Mouse (Mus musculus): ENCODE results near the gene Auts2. TPM values are rescaled to one million over a fixed set of nuclear protein-coding genes. Genes with fewer than 3 reads are reported as not detected.

Gene Auts2
- polyA plus RNA-seq, 1 experiment, result 39.0 TPM

GRCm38 (mm10) chr5:132542381-132543020 is 643 bp downstream of the Auts2 start:
- Histone ChIP-seq H3K4me1 (ENCODE audit: control insufficient read depth, insufficient read depth, low read length) (peaks cover 5% of the 10 kb centered on the region; the same call in 1 of the 2 replicates), H3K4me3 (replicated peaks; ENCODE audit: insufficient read depth, low read depth, low read length) (peak overlapping the region; percentile 77), H3K27me3 (ENCODE audit: control insufficient read depth, insufficient read depth, low read length) (no peaks in the 10 kb centered on the region), H3K27ac (ENCODE audit: insufficient read depth, low read length) (peak overlapping the region; percentile 19; the same call in 1 of the 2 replicates)
- under 1% methylated on average over 28 of the region's 28 CpGs for WGBS
- TF ChIP-seq POLR2A (IDR thresholded peaks at IDR 0.05; ENCODE audit: borderline replicate concordance, insufficient read depth, low read length) (no peak), CTCF (IDR thresholded peaks at IDR 0.05; ENCODE audit: borderline replicate concordance, insufficient read depth, low read depth, low read length) (no peak)
- DNase-seq, result peak; percentile 43 to 55

DNA sequence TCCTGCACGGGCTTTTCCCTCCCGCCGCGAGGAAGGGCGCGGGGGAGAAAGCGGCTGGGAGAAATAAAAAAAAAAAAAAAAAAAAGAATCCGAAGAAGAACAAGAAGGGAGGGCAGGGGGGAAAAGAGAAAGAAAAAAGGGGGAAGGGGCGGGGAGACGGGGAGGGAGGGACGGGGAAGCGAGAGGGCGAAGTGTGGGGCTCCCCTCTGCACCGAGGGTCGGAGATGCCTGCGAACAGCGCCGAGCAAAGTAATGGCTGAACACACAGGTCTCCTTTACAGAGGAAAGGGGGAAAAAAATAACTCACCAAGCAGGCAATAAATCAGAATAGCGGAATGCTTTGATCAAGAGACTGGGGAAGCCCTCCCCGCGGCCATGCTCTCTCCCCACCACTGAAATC is 1.2 kb downstream of the Auts2 start:
- H3K27me3 ChIP-seq (ENCODE audit: control insufficient read depth, insufficient read depth, low read length), result no peaks in the 10 kb centered on the region
- TF ChIP-seq CTCF (IDR thresholded peaks at IDR 0.05; ENCODE audit: borderline replicate concordance, insufficient read depth, low read depth, low read length) (no peak), POLR2A (IDR thresholded peaks at IDR 0.05; ENCODE audit: borderline replicate concordance, insufficient read depth, low read length) (no peak)
- H3K4me1 ChIP-seq (ENCODE audit: control insufficient read depth, insufficient read depth, low read length), result peaks cover 5% of the 10 kb centered on the region; the same call in 1 of the 2 replicates
- peak in 1 of 2 experiments; percentile 26 for DNase-seq
- H3K4me3 ChIP-seq (replicated peaks; ENCODE audit: insufficient read depth, low read depth, low read length), result peak overlapping the region; percentile 77
- WGBS, result under 1% methylated on average over 21 of the region's 21 CpGs
- H3K27ac ChIP-seq (ENCODE audit: insufficient read depth, low read length), result 0 out of 2 replicates have a peak overlapping the region, but pooled peaks have one; percentile 43

DNA sequence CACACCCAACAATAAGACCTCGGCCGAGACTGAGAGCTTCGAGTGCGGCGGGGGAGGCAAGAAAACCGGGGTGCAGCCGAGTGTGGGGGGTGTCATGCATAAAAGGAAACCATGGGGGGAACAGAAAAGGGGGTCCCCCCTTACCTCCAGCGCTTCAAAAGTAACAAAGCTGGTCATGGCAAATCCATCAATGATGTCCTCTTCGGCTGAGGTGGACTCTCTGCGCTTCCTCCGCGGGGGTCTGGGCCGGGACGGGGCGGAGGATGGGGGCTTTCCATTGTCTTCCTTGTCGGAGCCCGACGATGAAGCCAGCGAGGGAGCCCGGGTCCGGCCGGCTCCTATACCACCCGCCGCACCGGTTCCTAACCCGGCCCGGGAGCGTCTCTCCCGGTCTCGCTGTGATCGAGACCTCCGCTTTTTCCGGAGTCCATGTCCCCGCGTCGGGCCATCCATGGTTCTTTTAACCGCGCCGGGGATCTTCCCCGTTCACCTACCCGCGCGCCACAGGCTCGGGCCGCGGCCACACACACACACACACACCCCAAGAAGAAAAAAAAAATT is 1.7 kb downstream of the Auts2 start:
- no peak for TF ChIP-seq CTCF (IDR thresholded peaks at IDR 0.05; ENCODE audit: borderline replicate concordance, insufficient read depth, low read depth, low read length)
- TF ChIP-seq POLR2A (IDR thresholded peaks at IDR 0.05; ENCODE audit: borderline replicate concordance, insufficient read depth, low read length), result no peak
- H3K27ac ChIP-seq (ENCODE audit: insufficient read depth, low read length), result 0 out of 2 replicates have a peak overlapping the region, but pooled peaks have one; percentile 43
- H3K27me3 ChIP-seq (ENCODE audit: control insufficient read depth, insufficient read depth, low read length), result no peaks in the 10 kb centered on the region
- peak overlapping the region; percentile 77 for H3K4me3 ChIP-seq (replicated peaks; ENCODE audit: insufficient read depth, low read depth, low read length)
- peaks cover 5% of the 10 kb centered on the region; the same call in 1 of the 2 replicates for H3K4me1 ChIP-seq (ENCODE audit: control insufficient read depth, insufficient read depth, low read length)
- peak; percentile 46 to 62 for DNase-seq
- 1% methylated on average over 46 of the region's 46 CpGs for WGBS

- WGBS, result under 1% methylated on average over 6 of the region's 7 CpGs
- DNase-seq, result peak; percentile 57 to 59
- no peak for TF ChIP-seq CTCF (IDR thresholded peaks at IDR 0.05; ENCODE audit: borderline replicate concordance, insufficient read depth, low read depth, low read length)
- TF ChIP-seq POLR2A (IDR thresholded peaks at IDR 0.05; ENCODE audit: borderline replicate concordance, insufficient read depth, low read length), result no peak
- 0 out of 2 replicates have a peak overlapping the region, but pooled peaks have one; percentile 18 for H3K27ac ChIP-seq (ENCODE audit: insufficient read depth, low read length)
- no peaks in the 10 kb centered on the region for H3K27me3 ChIP-seq (ENCODE audit: control insufficient read depth, insufficient read depth, low read length)
- peaks cover 5% of the 10 kb centered on the region; the same call in 1 of the 2 replicates for H3K4me1 ChIP-seq (ENCODE audit: control insufficient read depth, insufficient read depth, low read length)
- H3K4me3 ChIP-seq (replicated peaks; ENCODE audit: insufficient read depth, low read depth, low read length), result peak overlapping the region; percentile 77
Measured at GRCm38 (mm10) chr5:132540841-132541311, 2.3 kb downstream of the Auts2 start.

- no peaks in the 10 kb centered on the region for H3K27me3 ChIP-seq (ENCODE audit: control insufficient read depth, insufficient read depth, low read length)
- TF ChIP-seq CTCF (IDR thresholded peaks at IDR 0.05; ENCODE audit: borderline replicate concordance, insufficient read depth, low read depth, low read length), result no peak
- WGBS, result 94% methylated on average over 4 of the region's 4 CpGs
- H3K4me3 ChIP-seq (replicated peaks; ENCODE audit: insufficient read depth, low read depth, low read length), result no peak overlapping the region
- H3K27ac ChIP-seq (ENCODE audit: insufficient read depth, low read length), result no peak overlapping the region
- H3K4me1 ChIP-seq (ENCODE audit: control insufficient read depth, insufficient read depth, low read length), result peaks cover 5% of the 10 kb centered on the region; the same call in 1 of the 2 replicates
- DNase-seq, result no peak
Measured at GRCm38 (mm10) chr5:132537475-132537874, 5.7 kb downstream of the Auts2 start.

DNA sequence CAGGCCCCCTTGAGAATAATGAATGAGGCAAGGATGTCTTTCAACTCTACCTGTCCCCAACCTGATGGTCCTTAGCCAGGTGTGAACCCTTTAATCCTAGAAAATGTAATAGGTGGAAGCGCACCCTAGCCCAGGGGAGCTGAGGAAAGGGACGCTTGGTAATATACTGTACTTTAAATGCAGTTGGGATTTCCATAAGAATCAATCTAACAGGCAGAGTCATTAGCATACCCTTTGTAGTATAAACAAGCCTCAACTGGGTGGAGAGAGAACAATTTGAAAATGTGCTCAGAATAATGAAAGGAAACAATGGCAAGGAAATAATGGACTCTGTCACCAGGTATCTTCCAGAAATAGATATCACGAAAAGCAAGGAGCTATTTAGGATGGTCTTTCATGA is 16.7 kb downstream of the Auts2 start:
- H3K27me3 ChIP-seq (ENCODE audit: control insufficient read depth, insufficient read depth, low read length), result no peaks in the 10 kb centered on the region
- WGBS, result 95% methylated on average over 3 of the region's 3 CpGs
- H3K27ac ChIP-seq (ENCODE audit: insufficient read depth, low read length), result no peak overlapping the region
- TF ChIP-seq POLR2A (IDR thresholded peaks at IDR 0.05; ENCODE audit: borderline replicate concordance, insufficient read depth, low read length) (no peak), CTCF (IDR thresholded peaks at IDR 0.05; ENCODE audit: borderline replicate concordance, insufficient read depth, low read depth, low read length) (no peak)
- H3K4me3 ChIP-seq (replicated peaks; ENCODE audit: insufficient read depth, low read depth, low read length), result no peak overlapping the region
- H3K4me1 ChIP-seq (ENCODE audit: control insufficient read depth, insufficient read depth, low read length), result peaks cover 6% of the 10 kb centered on the region; the same call in 1 of the 2 replicates
- DNase-seq, result no peak

DNA sequence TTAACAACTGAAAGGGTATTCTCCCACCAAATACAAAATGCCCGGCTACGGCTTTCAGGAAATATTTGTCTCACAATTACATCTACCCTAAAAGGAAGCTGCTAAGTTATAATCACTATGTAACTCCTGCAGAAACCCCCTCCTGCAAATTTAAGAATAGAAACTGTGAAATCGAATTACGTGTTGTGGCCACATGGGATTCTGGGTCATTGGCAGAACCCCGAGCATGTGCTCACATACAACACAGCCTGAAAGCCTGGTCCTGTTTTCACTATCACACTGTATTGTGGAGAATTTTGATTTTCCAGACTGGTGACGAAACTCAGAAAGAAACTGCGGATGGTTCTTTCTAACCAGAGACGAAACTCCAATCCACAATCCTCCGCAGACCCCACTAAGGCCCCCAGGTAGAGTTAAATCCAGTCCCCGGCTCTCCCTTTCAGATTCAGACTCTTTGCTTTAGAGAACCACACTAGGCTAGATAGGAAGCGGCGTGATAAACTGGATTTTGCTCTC is 21.7 kb downstream of the Auts2 start:
- Histone ChIP-seq H3K27ac (ENCODE audit: insufficient read depth, low read length) (no peak overlapping the region), H3K27me3 (ENCODE audit: control insufficient read depth, insufficient read depth, low read length) (no peaks in the 10 kb centered on the region), H3K4me3 (replicated peaks; ENCODE audit: insufficient read depth, low read depth, low read length) (no peak overlapping the region), H3K4me1 (ENCODE audit: control insufficient read depth, insufficient read depth, low read length) (peaks cover 11% of the 10 kb centered on the region)
- no peak for DNase-seq
- no peak for TF ChIP-seq CTCF (IDR thresholded peaks at IDR 0.05; ENCODE audit: borderline replicate concordance, insufficient read depth, low read depth, low read length)
- TF ChIP-seq POLR2A (IDR thresholded peaks at IDR 0.05; ENCODE audit: borderline replicate concordance, insufficient read depth, low read length), result no peak
- 86% methylated on average over 12 of the region's 12 CpGs for WGBS

All from cerebellum, adult 2 months (tissue).